Mouse (Mus musculus): ENCODE results near the gene 1700018F24Rik.
"Not testable (repeated sequence)": the region's sequence is repeated elsewhere in the genome, so short reads cannot be mapped to it uniquely, and the experiment has no call there.

1700018F24Rik gene

GRCm38 (mm10) chr5:145081866-145082613, 39.2 kb downstream of the 1700018F24Rik start:
- no peak for DNase-seq (ENCODE audit: extremely low read depth, low read depth, low spot score)

DNA sequence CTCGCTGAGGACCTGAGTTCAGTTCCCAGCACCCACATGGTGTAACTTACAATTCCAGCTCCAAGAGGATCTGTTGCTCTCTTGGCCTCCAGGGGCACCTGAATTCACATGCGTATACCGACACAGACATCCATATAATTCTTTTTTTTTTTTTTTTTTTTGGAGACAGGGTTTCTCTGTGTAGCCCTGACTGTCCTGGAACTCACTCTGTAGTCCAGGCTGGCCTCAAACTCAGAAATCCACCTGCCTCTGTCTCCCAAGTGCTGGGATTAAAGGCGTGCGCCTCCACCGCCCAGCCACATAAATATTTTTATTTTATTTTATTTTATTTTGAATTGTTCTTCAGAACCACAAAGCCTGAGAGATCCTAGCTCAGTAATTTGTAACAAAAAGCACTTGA, 40.4 kb downstream of the 1700018F24Rik start:
- DNase-seq (ENCODE audit: extremely low read depth, low read depth, low spot score) = not testable (repeated sequence)

GRCm38 (mm10) chr5:145083632-145084451, 41.1 kb downstream of the 1700018F24Rik start, which contains the start of the genes Arpc1a and Kpna7:
TSS of gene Arpc1a (plus strand) at chr5:145083830.
TSS of gene Kpna7 (minus strand) at chr5:145084030.
- no peak for DNase-seq (ENCODE audit: extremely low read depth, low read depth, low spot score)

- DNase-seq (ENCODE audit: extremely low read depth, low read depth, low spot score) = no peak
Measured at GRCm38 (mm10) chr5:145084822-145085221, 42.0 kb downstream of the 1700018F24Rik start.

DNA sequence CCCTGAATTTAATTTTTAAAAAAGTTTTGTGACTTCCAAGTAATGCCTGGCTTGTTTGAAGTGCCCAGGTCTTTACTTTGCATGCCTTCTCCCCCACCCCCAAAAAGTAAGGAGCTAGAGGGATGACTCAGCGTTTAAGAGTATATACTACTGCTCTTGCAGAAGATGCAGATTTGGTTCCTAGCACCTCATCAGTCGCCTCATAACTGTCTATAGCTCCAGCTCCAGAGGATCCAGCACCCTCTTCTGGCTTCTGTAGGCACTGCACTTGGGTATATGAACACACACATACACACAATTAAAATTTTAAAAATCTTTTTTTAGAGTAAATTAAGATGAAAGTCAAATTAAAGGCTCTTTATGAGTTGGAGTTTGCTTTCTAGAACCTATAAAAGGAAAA, 45.4 kb downstream of the 1700018F24Rik start:
- DNase-seq (ENCODE audit: extremely low read depth, low read depth, low spot score) = no peak

GRCm38 (mm10) chr5:145089878-145090277, 47.1 kb downstream of the 1700018F24Rik start:
- DNase-seq (ENCODE audit: extremely low read depth, low read depth, low spot score) = no peak

Measured in fat pad, adult 2 months (tissue).